Mouse (Mus musculus) intestine, postnatal 0 days (tissue): ENCODE results near the gene Btbd8. TPM values are rescaled to one million over a fixed set of nuclear protein-coding genes. Genes with fewer than 3 reads are reported as not detected.

ENCODE experiments used
- ATAC-seq: fragments of 200-750 bp; cut with Nextera tagmentation; 2 replicates; pipeline ENCODE4 v1.8.0; 2017; ENCODE audit warnings: mild to moderate bottlenecking, moderate TSS enrichment, moderate library complexity
- H3K27ac ChIP-seq: fragments of 300-500 bp; sonication (generic); 2 replicates; pipeline ENCODE4 v1.5.1; 2014; ENCODE audit warnings: mild to moderate bottlenecking, low read depth, low read length, moderate library complexity
- H3K27me3 ChIP-seq: fragments of 300-500 bp; sonication (generic); replicated peaks from 2 replicates; pipeline ENCODE4 v1.6.1; 2014; ENCODE audit warnings: low read length, mixed read lengths; ENCODE audit not compliant: control insufficient read depth, insufficient read depth
- H3K36me3 ChIP-seq: fragments of 300-500 bp; sonication (generic); 2 replicates; pipeline ENCODE4 v1.6.1; 2014; ENCODE audit warnings: mild to moderate bottlenecking, moderate library complexity; ENCODE audit not compliant: control insufficient read depth, insufficient read depth
- H3K4me1 ChIP-seq: fragments of 300-500 bp; sonication (generic); replicated peaks from 2 replicates; pipeline ENCODE4 v1.6.1; 2014; ENCODE audit warnings: antibody characterized with exemption, low read length, mixed read lengths; ENCODE audit not compliant: control insufficient read depth, insufficient read depth
- H3K4me2 ChIP-seq: fragments of 300-500 bp; sonication (generic); replicated peaks from 2 replicates; pipeline ENCODE4 v1.6.1; 2014; ENCODE audit warnings: low read depth, mild to moderate bottlenecking, moderate library complexity
- H3K4me3 ChIP-seq: fragments of 300-500 bp; sonication (generic); 2 replicates; pipeline ENCODE4 v1.5.1; 2014; ENCODE audit warnings: low read depth, low read length
- H3K9ac ChIP-seq: fragments of 300-500 bp; sonication (generic); 2 replicates; pipeline ENCODE4 v1.6.1; 2014; ENCODE audit warnings: mild to moderate bottlenecking, low read depth, low read length
- H3K9me3 ChIP-seq: fragments of 300-500 bp; sonication (generic); 2 replicates; pipeline ENCODE4 v1.6.1; 2016; ENCODE audit warnings: mixed run types; ENCODE audit not compliant: control insufficient read depth
- CTCF ChIP-seq: sonication (generic); IDR thresholded peaks from 2 replicates; pipeline ENCODE4 v1.5.1; 2016; ENCODE audit warnings: low read depth, mild to moderate bottlenecking, control low read depth, antibody characterized with exemption, moderate library complexity
- WGBS: fragments of 180-500 bp; shearing (Covaris S2); extraction: QIAGEN DNeasy Blood & Tissue Kit; methylation state at CpG from one replicate; pipeline ENCODE4 v1.1.7; 2014; 5-methylcytosine and 5-hydroxymethylcytosine counted together
- polyA plus RNA-seq: library from polyadenylated mRNA; unstranded; fragments of >200 nt; fragmentation: Nextera tagmentation; extraction: Ambion mirVana; gene quantifications from 2 replicates; pipeline ENCODE4 v1.2.1, GENCODE M21; 2015

Btbd8 gene
- polyA plus RNA-seq, 1 experiment from 2014 or later = 1.3 TPM

DNA sequence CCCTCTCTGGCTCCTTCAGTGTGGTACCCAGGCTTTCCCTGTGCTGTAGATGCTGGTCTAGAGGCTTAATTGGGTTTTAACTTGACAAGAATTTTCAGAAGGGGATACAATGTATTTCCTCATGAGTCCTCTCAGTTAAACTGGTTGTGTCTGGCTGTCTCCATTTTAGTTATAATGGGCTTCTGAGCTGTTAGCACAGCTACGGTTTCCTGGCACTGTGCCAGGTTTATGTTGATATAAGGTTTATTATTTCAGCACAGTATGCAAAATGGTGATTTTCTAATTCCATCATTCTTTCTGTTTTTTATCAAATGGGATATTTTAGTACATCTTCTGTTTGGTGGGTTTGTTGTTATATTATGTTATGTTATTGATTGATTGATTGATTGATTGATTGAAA, 16.1 kb upstream of the Btbd8 start:
- H3K9me3 ChIP-seq = no peaks in the 10 kb centered on the region
- WGBS = 3% methylated on average over 1 of the region's 1 CpGs
- ATAC-seq = no peak
- no peak overlapping the region for H3K27ac ChIP-seq
- H3K36me3 ChIP-seq = no peaks in the 10 kb centered on the region
- H3K27me3 ChIP-seq = no peaks in the 10 kb centered on the region
- H3K4me2 ChIP-seq = no peak overlapping the region
- H3K4me1 ChIP-seq = no peaks in the 10 kb centered on the region
- no peak overlapping the region for H3K4me3 ChIP-seq
- no peak overlapping the region for H3K9ac ChIP-seq
- no peak for TF ChIP-seq CTCF

DNA sequence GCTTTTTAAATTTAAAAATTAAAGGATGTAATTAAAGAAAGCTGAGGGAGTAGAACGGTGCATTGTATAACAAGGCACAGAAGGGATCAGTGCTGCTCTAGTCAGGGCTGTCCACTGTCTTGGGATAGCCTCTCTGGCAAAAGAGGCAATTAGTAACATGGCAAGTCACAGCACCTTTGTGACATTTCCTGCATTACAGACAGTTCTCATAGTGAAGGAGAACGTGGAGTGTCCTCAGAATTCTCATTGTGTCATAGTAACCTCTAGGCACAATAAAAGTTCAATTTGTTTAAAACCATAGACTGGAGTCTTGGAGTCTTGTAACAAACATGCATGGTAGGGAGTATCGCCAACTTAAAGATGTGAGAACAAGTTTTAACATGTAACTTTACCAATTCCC, 6.5 kb upstream of the Btbd8 start, which contains the start of gene Lpcat2b:
Lpcat2b (plus strand) TSS at position 301 of the 400 bp plus-strand sequence.
- ATAC-seq = no peak

DNA sequence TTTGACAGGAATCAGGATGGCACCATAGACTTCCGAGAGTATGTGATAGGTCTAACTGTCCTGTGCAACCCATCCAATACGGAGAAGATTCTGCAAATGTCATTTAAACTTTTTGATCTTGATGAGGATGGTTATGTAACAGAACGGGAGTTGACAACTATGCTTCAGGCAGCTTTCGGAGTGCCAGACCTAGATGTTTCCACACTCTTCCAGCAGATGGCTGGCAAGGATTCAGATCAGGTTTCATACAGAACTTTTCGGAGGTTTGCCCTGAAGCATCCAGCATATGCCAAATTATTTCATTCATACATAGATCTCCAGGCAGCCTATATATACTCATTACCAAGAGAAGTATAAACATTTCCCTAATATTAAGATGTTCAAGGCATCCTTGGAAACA, 3.8 kb upstream of the Btbd8 start:
- no peaks in the 10 kb centered on the region for H3K9me3 ChIP-seq
- H3K27me3 ChIP-seq = no peaks in the 10 kb centered on the region
- no peak overlapping the region for H3K9ac ChIP-seq
- H3K4me1 ChIP-seq = no peaks in the 10 kb centered on the region
- H3K27ac ChIP-seq = no peak overlapping the region
- H3K36me3 ChIP-seq = no peaks in the 10 kb centered on the region
- TF ChIP-seq CTCF = no peak
- no peak overlapping the region for H3K4me3 ChIP-seq
- H3K4me2 ChIP-seq = no peak overlapping the region
- ATAC-seq = no peak
- WGBS = 86% methylated on average over 5 of the region's 5 CpGs

More for the DNA sequence above, 6.5 kb upstream of the Btbd8 start, which contains the start of gene Lpcat2b:
- Histone ChIP-seq H3K27ac (no peak within 1 kb of the TSS), H3K36me3 (no peaks in the 10 kb centered on the region), H3K4me2 (no peak within 1 kb of the TSS), H3K4me1 (no peaks in the 10 kb centered on the region), H3K9ac (no peak within 1 kb of the TSS), H3K27me3 (no peaks in the 10 kb centered on the region), H3K4me3 (no peak within 1 kb of the TSS), H3K9me3 (no peaks in the 10 kb centered on the region)
- TF ChIP-seq CTCF = no peak
- 80% methylated on average over 3 of the region's 3 CpGs for WGBS

DNA sequence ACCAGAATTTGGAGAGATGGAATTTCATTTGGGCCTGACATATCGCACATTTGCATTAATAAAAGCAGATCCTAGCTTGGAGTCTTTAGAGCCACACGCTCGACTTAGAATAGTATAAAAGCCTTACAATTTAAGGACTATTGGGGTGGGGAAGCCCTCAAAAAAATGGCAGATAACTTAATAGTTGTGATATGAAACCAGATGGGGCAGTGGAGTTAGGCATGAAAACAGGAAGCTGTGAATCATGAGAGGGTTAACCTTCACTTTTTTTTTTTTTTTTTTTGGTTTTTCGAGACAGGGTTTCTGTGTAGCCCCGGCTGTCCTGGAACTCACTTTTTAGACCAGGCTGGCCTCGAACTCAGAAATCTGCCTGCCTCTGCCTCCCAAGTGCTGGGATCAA, 1.6 kb upstream of the Btbd8 start:
- no peak overlapping the region for H3K4me3 ChIP-seq
- H3K27ac ChIP-seq = no peak overlapping the region
- H3K9ac ChIP-seq = no peak overlapping the region
- no peaks in the 10 kb centered on the region for H3K4me1 ChIP-seq
- 81% methylated on average over 6 of the region's 6 CpGs for WGBS
- no peak overlapping the region for H3K4me2 ChIP-seq
- ATAC-seq = no peak
- H3K36me3 ChIP-seq = no peaks in the 10 kb centered on the region
- no peaks in the 10 kb centered on the region for H3K27me3 ChIP-seq
- TF ChIP-seq CTCF = no peak
- no peaks in the 10 kb centered on the region for H3K9me3 ChIP-seq

DNA sequence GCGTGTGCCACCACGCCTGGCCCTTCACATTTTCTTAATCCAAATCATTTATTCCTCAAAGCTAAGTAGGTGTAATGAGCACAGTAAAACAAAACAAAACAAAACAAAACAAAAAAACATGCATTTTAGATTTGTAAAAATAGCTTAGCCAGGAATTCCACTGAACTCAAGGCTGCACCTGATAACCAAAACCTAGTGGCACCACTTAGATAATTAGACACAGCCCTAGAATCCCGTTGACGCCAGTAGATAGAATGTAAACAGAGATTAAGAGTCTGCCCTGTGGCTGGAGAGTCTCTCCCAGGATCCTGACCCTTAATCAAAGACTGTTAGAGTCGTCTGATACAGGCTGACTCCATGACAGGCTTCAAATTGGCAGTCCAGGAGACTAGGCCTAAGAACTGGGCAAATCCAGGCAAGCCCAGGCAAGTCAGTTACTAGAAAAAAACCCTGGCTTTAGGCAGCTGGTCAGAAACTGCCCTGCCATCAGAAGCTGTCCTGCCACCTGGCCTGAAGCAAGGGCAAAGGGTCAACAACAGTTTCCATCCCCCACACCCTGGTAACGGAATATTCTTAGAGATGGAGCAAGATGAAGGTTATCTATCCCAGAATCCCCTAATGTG, 1.1 kb upstream of the Btbd8 start:
- Histone ChIP-seq H3K9me3 (no peaks in the 10 kb centered on the region), H3K4me2 (no peak overlapping the region), H3K36me3 (no peaks in the 10 kb centered on the region), H3K4me1 (no peaks in the 10 kb centered on the region), H3K9ac (no peak overlapping the region), H3K4me3 (no peak overlapping the region), H3K27ac (no peak overlapping the region), H3K27me3 (no peaks in the 10 kb centered on the region)
- no peak for TF ChIP-seq CTCF
- no peak for ATAC-seq
- 70% methylated on average over 6 of the region's 6 CpGs for WGBS

DNA sequence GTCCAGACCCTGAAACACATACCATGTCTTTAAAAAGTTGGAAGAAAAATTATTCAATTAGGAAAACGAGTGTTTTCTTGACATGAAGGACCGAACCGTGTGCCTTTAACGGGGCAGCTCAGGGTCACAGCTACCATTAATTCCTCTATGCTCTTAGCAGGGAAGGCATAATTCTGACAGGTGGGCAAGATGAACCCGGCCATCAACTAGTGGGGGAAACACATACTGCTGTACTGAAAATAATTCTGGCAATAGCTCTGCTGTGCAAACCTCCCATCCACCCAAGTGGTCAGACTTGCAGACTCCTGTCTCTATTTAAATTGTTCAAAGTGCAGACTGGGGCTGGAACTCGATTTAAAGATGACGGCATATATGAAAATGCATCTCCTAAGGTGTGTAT, 556 bp downstream of the Btbd8 start:
- H3K36me3 ChIP-seq = no peaks in the 10 kb centered on the region
- H3K4me1 ChIP-seq = no peaks in the 10 kb centered on the region
- peak overlapping the region; percentile 75 for H3K27ac ChIP-seq
- no peak for TF ChIP-seq CTCF
- H3K4me3 ChIP-seq = peak overlapping the region; percentile 82
- WGBS = 18% methylated on average over 7 of the region's 7 CpGs
- H3K27me3 ChIP-seq = no peaks in the 10 kb centered on the region
- peak overlapping the region; percentile 72 for H3K4me2 ChIP-seq
- no peaks in the 10 kb centered on the region for H3K9me3 ChIP-seq
- H3K9ac ChIP-seq = peak overlapping the region; percentile 93
- ATAC-seq = no peak
